Mouse (Mus musculus): ENCODE measurements around the gene Ccdc30. TPM values are rescaled to one million over a fixed set of nuclear protein-coding genes. Genes with fewer than 3 reads are reported as not detected.

The Ccdc30 gene
- total and polyA plus RNA-seq, 3 experiments = not detected

DNA sequence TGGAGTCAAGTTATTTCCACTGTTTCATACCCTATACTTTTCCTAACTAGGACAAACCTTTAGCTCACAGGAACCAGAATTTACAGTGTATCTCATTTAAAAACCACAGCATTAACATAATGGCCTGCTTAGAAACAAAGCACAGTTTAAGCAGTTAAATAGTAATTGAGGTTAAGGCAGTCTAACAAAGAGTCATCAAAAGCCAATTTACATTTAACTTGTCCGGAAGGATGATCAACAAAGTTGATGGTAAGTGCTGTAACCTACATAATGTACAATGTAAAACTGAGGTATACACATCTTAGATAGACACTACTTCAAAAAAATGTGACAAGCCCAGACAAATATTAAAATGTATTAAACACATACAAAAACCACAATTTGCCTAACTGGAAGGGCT lies 123.4 kb downstream of the Ccdc30 start:
- Histone ChIP-seq H3K27me3 (ENCODE audit: control insufficient read depth in 1 of 2, insufficient read depth in 2 of 2, low read length in 2 of 2) (no peaks in the 10 kb centered on the region), H3K9me3 (replicated peaks; ENCODE audit: insufficient read depth, low read length) (no peaks in the 10 kb centered on the region), H3K4me3 (ENCODE audit: control insufficient read depth in 1 of 2, insufficient read depth in 1 of 2, low read depth in 2 of 2, low read length in 2 of 2) (peak overlapping the region; percentile 84 to 99), H3K36me3 (ENCODE audit: control insufficient read depth in 1 of 2, insufficient read depth in 2 of 2, low read length in 2 of 2) (peaks cover 30 to 43% of the 10 kb centered on the region in 2 experiments), H3K79me2 (ENCODE audit: control insufficient read depth, insufficient read depth, low read length, poor library complexity) (peaks cover 75% of the 10 kb centered on the region), H3K27ac (ENCODE audit: control insufficient read depth, low read depth, low read length) (no peak overlapping the region), H3K4me1 (ENCODE audit: control insufficient read depth in 1 of 2, insufficient read depth in 2 of 2, low read length in 2 of 2) (peaks cover 15 to 28% of the 10 kb centered on the region in 2 experiments), H3K9ac (ENCODE audit: control insufficient read depth, low read depth, low read length, poor library complexity, severe bottlenecking) (peak overlapping the region; percentile 99)
- DNase-seq (ENCODE audit: low read depth, low spot score) = no peak
- TF ChIP-seq ZMIZ1 (IDR thresholded peaks at IDR 0.05; ENCODE audit: low read depth, low read length) = no peak
- TF ChIP-seq SIN3A (IDR thresholded peaks at IDR 0.05; ENCODE audit: low read length) = no peak
- TF ChIP-seq POLR2AphosphoS2 (IDR thresholded peaks at IDR 0.05; ENCODE audit: low read length) = no peak
- no peak for TF ChIP-seq TBP (IDR thresholded peaks at IDR 0.05; ENCODE audit: low read depth, low read length)
- no peak for TF ChIP-seq MYC (IDR thresholded peaks at IDR 0.05; ENCODE audit: low read depth, low read length)
- TF ChIP-seq GATA1 (IDR thresholded peaks at IDR 0.05; ENCODE audit: low read depth, low read length) = no peak
- no peak for TF ChIP-seq POLR2AphosphoS5 (IDR thresholded peaks at IDR 0.05; ENCODE audit: borderline replicate concordance, low read depth, low read length)
- TF ChIP-seq NRF1 (IDR thresholded peaks at IDR 0.05; ENCODE audit: insufficient read depth, low read depth, low read length, poor library complexity, severe bottlenecking) = no peak
- TF ChIP-seq EP300 (IDR thresholded peaks at IDR 0.05; ENCODE audit: low read depth in 1 of 2, low read length in 2 of 2) = no peak
- TF ChIP-seq TAL1 (IDR thresholded peaks at IDR 0.05; ENCODE audit: low read length) = no peak
- TF ChIP-seq CHD2 (IDR thresholded peaks at IDR 0.05; ENCODE audit: low read length) = no peak
- TF ChIP-seq MAX (IDR thresholded peaks at IDR 0.05; ENCODE audit: low read length) = no peak
- no peak for TF ChIP-seq HCFC1 (IDR thresholded peaks at IDR 0.05; ENCODE audit: low read depth, low read length)
- TF ChIP-seq UBTF (IDR thresholded peaks at IDR 0.05; ENCODE audit: borderline replicate concordance, insufficient read depth, low read depth, low read length) = no peak
- TF ChIP-seq BHLHE40 (IDR thresholded peaks at IDR 0.05; ENCODE audit: borderline replicate concordance, low read depth, low read length) = no peak
- no peak for TF ChIP-seq NELFE (IDR thresholded peaks at IDR 0.05; ENCODE audit: low read depth, low read length)
- no peak for TF ChIP-seq RAD21 (IDR thresholded peaks at IDR 0.05; ENCODE audit: low read depth, low read length)
- no peak for TF ChIP-seq KAT2A (conservative IDR thresholded peaks at IDR 0.05; ENCODE audit: low read depth, low read length)
- TF ChIP-seq MXI1 (IDR thresholded peaks at IDR 0.05; ENCODE audit: low read depth, low read length) = no peak

DNA sequence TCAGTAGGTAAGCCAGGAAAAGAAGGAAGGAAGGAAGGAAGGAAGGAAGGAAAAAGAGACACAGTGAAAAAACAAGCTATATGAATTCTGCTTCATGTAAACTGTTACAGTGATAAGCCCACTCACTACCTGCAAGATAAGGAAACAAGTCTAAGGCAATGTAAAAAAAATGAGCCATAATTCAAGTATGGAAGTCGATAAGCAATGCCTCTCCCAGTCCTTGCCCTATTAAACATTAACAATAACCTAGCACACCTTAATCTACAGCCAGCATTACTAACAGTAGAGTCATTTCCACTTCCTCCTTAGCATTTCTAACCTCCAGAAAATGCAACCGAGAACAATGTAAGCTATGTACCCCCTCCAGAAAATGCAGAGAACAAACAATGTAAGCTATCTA lies 130.0 kb downstream of the Ccdc30 start:
- Histone ChIP-seq H3K9me3 (replicated peaks; ENCODE audit: insufficient read depth, low read length) (no peaks in the 10 kb centered on the region), H3K4me1 (ENCODE audit: control insufficient read depth in 1 of 2, insufficient read depth in 2 of 2, low read length in 2 of 2) (peaks cover 25 to 27% of the 10 kb centered on the region in 2 experiments), H3K27ac (ENCODE audit: control insufficient read depth, low read depth, low read length) (peak overlapping the region; percentile 82), H3K79me2 (ENCODE audit: control insufficient read depth, insufficient read depth, low read length, poor library complexity) (peaks cover 53% of the 10 kb centered on the region), H3K36me3 (ENCODE audit: control insufficient read depth in 1 of 2, insufficient read depth in 2 of 2, low read length in 2 of 2) (peaks cover 64 to 65% of the 10 kb centered on the region in 2 experiments), H3K9ac (ENCODE audit: control insufficient read depth, low read depth, low read length, poor library complexity, severe bottlenecking) (no peak overlapping the region), H3K27me3 (ENCODE audit: control insufficient read depth in 1 of 2, insufficient read depth in 2 of 2, low read length in 2 of 2) (no peaks in the 10 kb centered on the region), H3K4me3 (ENCODE audit: control insufficient read depth in 1 of 2, insufficient read depth in 1 of 2, low read depth in 2 of 2, low read length in 2 of 2) (no peak overlapping the region)
- DNase-seq (ENCODE audit: low read depth, low spot score) = peak; percentile 80
- TF ChIP-seq POLR2AphosphoS2 (IDR thresholded peaks at IDR 0.05; ENCODE audit: low read length) = 0 out of 2 replicates have a peak, but pooled peaks have one; percentile 8
- peak; percentile 57; the same call in 1 of the 2 replicates for TF ChIP-seq BHLHE40 (IDR thresholded peaks at IDR 0.05; ENCODE audit: borderline replicate concordance, low read depth, low read length)
- TF ChIP-seq ETS1 (IDR thresholded peaks at IDR 0.05; ENCODE audit: low read depth, low read length) = peak; percentile 55; the same call in 1 of the 2 replicates
- TF ChIP-seq ELF1 (IDR thresholded peaks at IDR 0.05; ENCODE audit: low read depth, low read length) = 0 out of 2 replicates have a peak, but pooled peaks have one; percentile 47
- peak; percentile 96 for TF ChIP-seq ZNF384 (IDR thresholded peaks at IDR 0.05; ENCODE audit: low read depth, low read length)
- peak; percentile 88 for TF ChIP-seq MYB (IDR thresholded peaks at IDR 0.05; ENCODE audit: low read depth, low read length)
- TF ChIP-seq RAD21 (IDR thresholded peaks at IDR 0.05; ENCODE audit: low read depth, low read length) = no peak
- no peak for TF ChIP-seq HCFC1 (IDR thresholded peaks at IDR 0.05; ENCODE audit: low read depth, low read length)
- peak; percentile 26 for TF ChIP-seq TAL1 (IDR thresholded peaks at IDR 0.05; ENCODE audit: low read length)
- peak; percentile 57; the same call in 1 of the 2 replicates for TF ChIP-seq RCOR1 (IDR thresholded peaks at IDR 0.05; ENCODE audit: low read depth, low read length)
- no peak for TF ChIP-seq SMC3 (IDR thresholded peaks at IDR 0.05; ENCODE audit: low read depth, low read length)
- TF ChIP-seq MAFK (IDR thresholded peaks at IDR 0.05; ENCODE audit: borderline replicate concordance, low read depth, low read length) = no peak
- TF ChIP-seq POLR2AphosphoS5 (IDR thresholded peaks at IDR 0.05; ENCODE audit: borderline replicate concordance, low read depth, low read length) = no peak
- TF ChIP-seq POLR2A (IDR thresholded peaks at IDR 0.05; ENCODE audit: control insufficient read depth in 1 of 2, insufficient read depth in 1 of 2, low read depth in 1 of 2, low read length in 2 of 2, poor library complexity in 1 of 2) = peak in 1 of 2 experiments; percentile 42; a peak in 1 of 4 replicates
- TF ChIP-seq TCF12 (IDR thresholded peaks at IDR 0.05; ENCODE audit: low read depth, low read length) = peak; percentile 85
- TF ChIP-seq SIN3A (IDR thresholded peaks at IDR 0.05; ENCODE audit: low read length) = peak; percentile 74
- no peak for TF ChIP-seq JUND (IDR thresholded peaks at IDR 0.05; ENCODE audit: low read depth, low read length)
- TF ChIP-seq EP300 (IDR thresholded peaks at IDR 0.05; ENCODE audit: low read depth in 1 of 2, low read length in 2 of 2) = peak; percentile 93
- TF ChIP-seq USF2 (IDR thresholded peaks at IDR 0.05; ENCODE audit: borderline replicate concordance in 1 of 2, insufficient read depth in 1 of 2, low read depth in 1 of 2, low read length in 2 of 2) = no peak
- TF ChIP-seq GATA1 (IDR thresholded peaks at IDR 0.05; ENCODE audit: low read depth, low read length) = peak; percentile 97
- no peak; the same call in 1 of the 2 replicates for TF ChIP-seq MXI1 (IDR thresholded peaks at IDR 0.05; ENCODE audit: low read depth, low read length)
